Mouse (Mus musculus) right cerebral cortex, postnatal 4 days (tissue): ENCODE measurements at regions not wholly inside any gene's neighbourhood (a gene's known extent, or its start where the extent isn't known, plus 50 kb on each side); places are given as distances from the start of the nearest gene placed in this dataset.

Experiments used
- DNase-seq: peaks from one replicate; pipeline ENCODE4 v3.0.0-alpha.2; 2022

- DNase-seq, result no peak
Measured at GRCm38 (mm10) chr3:56302346-56303185, 119.1 kb upstream of the Nbea start.

DNA sequence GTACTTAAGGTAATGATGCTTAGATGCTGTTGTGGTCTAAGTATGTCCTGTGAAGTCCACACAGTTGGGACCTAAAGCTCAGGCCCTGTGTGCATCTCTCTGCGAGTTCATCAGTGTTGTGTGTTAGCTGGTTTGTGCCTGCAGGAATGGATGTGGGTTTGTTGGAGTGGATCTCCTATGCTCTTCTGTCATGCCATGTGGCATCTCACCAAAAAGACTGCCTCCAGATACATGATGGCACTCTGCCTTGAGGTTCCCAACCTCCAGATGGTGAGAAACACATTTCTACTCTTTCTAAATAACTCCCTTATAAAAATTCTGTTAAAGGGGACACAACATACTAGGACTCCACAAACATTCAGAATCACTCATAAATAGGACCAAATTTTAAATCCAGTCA is 117.3 kb upstream of the Nbea start:
- no peak for DNase-seq

- peak; percentile 36 for DNase-seq
Measured at GRCm38 (mm10) chr3:56295578-56295977, 112.1 kb upstream of the Nbea start.

DNA sequence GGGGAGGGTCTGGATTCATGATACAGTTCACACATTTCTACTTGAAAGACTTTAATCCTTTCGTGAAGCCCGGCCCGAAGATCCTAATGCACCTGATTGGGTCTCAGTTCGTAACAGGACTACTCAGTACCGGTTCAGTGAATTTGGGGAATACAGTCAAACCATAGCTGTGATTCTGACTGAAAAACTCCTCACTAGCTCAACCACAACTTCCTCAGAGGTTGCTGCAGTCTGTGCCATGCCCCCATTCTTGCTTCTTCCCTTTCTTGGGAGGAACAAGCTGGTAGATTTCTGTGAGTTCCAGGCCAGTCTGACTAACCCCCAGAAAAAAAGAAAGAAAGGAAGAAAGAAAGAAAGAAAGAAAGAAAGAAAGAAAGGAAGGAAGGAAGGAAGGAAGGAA is 98.0 kb upstream of the Nbea start:
- no peak for DNase-seq

DNA sequence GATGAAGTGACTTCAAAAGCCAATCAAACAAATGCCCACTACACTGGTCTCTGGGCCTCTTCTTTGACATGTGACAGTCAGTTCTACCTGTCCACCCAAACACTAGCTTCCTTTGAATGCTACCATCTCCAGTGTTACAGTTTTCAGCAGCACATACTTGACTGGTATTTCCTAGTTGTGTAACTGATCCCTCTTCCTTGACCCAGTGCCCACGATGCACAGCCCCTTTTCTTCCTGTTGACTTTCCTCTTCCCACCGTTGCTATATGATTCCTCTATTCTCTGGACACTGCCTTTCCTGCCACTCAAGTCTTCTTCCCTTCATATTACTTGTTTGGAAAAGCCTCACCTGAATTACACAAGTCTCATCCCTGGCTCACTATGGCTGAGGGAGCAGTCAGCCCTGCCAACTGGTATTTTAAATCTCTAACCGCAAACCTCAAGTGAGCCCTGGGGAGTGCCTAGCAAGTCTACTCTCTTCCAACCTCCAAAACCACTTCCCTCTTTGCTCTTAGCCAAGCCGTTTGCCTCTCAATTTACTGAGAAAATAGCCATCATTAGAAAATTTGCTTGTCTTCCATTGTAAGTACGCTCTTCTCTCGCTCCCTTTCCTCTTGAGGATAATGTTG is 96.9 kb upstream of the Nbea start:
- DNase-seq, result no peak

DNA sequence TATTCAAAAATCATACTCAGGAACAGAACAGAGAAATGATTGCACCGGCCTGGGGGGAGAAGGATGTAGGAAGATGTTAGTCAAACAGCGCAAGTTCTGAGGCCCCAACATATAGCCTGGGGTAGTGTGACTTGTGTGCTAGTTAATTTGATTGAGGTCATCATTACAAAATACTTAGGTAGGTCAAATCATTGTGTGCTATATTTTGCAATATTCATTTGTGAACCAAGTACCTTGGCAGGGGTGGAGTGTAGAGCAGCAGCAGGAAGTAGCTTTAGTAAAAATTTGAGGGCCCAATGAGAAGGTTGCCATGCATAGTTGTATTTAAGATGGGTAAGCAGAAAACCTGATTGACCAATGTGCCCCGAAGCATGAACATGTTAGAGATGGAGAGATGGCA is 89.1 kb upstream of the Nbea start:
- DNase-seq, result no peak

GRCm38 (mm10) chr3:56270241-56270830 is 86.8 kb upstream of the Nbea start:
- no peak for DNase-seq

GRCm38 (mm10) chr3:56261800-56262561 is 78.5 kb upstream of the Nbea start:
- no peak for DNase-seq

GRCm38 (mm10) chr3:56256271-56256670 is 72.8 kb upstream of the Nbea start:
- DNase-seq, result no peak

DNA sequence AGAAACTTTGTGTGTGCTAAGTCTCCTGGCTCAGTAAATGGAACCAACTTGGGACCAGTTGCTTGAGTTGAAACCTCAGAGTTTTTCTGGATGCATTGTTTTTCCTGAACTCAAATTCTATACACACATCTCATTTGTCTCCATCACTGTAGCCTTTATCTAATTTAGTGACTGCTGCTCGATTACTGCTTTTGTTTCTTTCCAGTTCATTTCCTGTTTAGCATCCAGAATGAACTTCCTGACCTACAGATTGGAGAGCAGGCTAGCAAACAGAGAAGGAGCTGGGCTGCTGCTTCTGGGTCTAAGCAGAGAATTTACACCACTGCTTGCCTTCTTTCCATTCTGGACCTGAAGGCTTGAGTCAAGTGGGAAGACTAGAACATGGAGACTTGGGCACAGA is 60.9 kb upstream of the Nbea start:
- no peak for DNase-seq

GRCm38 (mm10) chr3:56238228-56238627 is 54.7 kb upstream of the Nbea start:
- DNase-seq, result no peak

GRCm38 (mm10) chr3:56236163-56236562 is 52.7 kb upstream of the Nbea start:
- no peak for DNase-seq
